Mouse (Mus musculus): ENCODE measurements around the gene Miip.
A peak's percentile ranks its signal among the peaks of the same experiment; 100 is the strongest.

Miip gene

GRCm38 (mm10) chr4:147868450-147869031 lies at the start of gene Miip, which contains the start of gene Fv1:
Miip (minus strand) TSS chr4:147868816.
Fv1 (plus strand) TSS chr4:147868979.
- peak; percentile 99 for DNase-seq (ENCODE audit: low spot score)

- DNase-seq (ENCODE audit: low spot score) = no peak
These were observed 40.9 kb upstream of the Miip start for GRCm38 (mm10) chr4:147909486-147909885.

GRCm38 (mm10) chr4:147906230-147906629 lies 37.6 kb upstream of the Miip start:
- peak; percentile 95 for DNase-seq (ENCODE audit: low spot score)

- DNase-seq (ENCODE audit: low spot score) = no peak
These were observed 36.6 kb upstream of the Miip start for GRCm38 (mm10) chr4:147905090-147905659.

GRCm38 (mm10) chr4:147904313-147905089 lies 35.9 kb upstream of the Miip start, which contains the start of gene Mfn2:
Mfn2 (minus strand) TSS chr4:147904704.
- DNase-seq (ENCODE audit: low spot score) = peak; percentile 93

GRCm38 (mm10) chr4:147903601-147904000 lies 35.0 kb upstream of the Miip start:
- DNase-seq (ENCODE audit: low spot score) = peak; percentile 32

GRCm38 (mm10) chr4:147902906-147903500 lies 34.4 kb upstream of the Miip start:
- no peak for DNase-seq (ENCODE audit: low spot score)

- DNase-seq (ENCODE audit: low spot score) = no peak
These were observed 31.8 kb upstream of the Miip start for GRCm38 (mm10) chr4:147900452-147900851.

GRCm38 (mm10) chr4:147897348-147897747 lies 28.7 kb upstream of the Miip start:
- DNase-seq (ENCODE audit: low spot score) = no peak

- DNase-seq (ENCODE audit: low spot score) = peak; percentile 27
These were observed 27.8 kb upstream of the Miip start for GRCm38 (mm10) chr4:147896411-147896810.

GRCm38 (mm10) chr4:147895815-147896330 lies 27.3 kb upstream of the Miip start:
- no peak for DNase-seq (ENCODE audit: low spot score)

- DNase-seq (ENCODE audit: low spot score) = peak; percentile 48
These were observed 21.7 kb upstream of the Miip start for GRCm38 (mm10) chr4:147890341-147890740.

- DNase-seq (ENCODE audit: low spot score) = no peak
These were observed 19.6 kb upstream of the Miip start for GRCm38 (mm10) chr4:147888237-147888636.

- DNase-seq (ENCODE audit: low spot score) = no peak
These were observed 18.7 kb upstream of the Miip start for GRCm38 (mm10) chr4:147887277-147887676.

- no peak for DNase-seq (ENCODE audit: low spot score)
These were observed 17.5 kb upstream of the Miip start for GRCm38 (mm10) chr4:147886158-147886557.

- no peak for DNase-seq (ENCODE audit: low spot score)
These were observed 15.5 kb upstream of the Miip start for GRCm38 (mm10) chr4:147884138-147884537.

- peak; percentile 47 for DNase-seq (ENCODE audit: low spot score)
These were observed 14.4 kb upstream of the Miip start for GRCm38 (mm10) chr4:147883041-147883440.

- no peak for DNase-seq (ENCODE audit: low spot score)
These were observed 13.2 kb upstream of the Miip start for GRCm38 (mm10) chr4:147881792-147882191.

- no peak for DNase-seq (ENCODE audit: low spot score)
These were observed 11.2 kb upstream of the Miip start for GRCm38 (mm10) chr4:147879865-147880264.

GRCm38 (mm10) chr4:147879456-147879855 lies 10.8 kb upstream of the Miip start:
- DNase-seq (ENCODE audit: low spot score) = no peak

GRCm38 (mm10) chr4:147878537-147878936 lies 9.9 kb upstream of the Miip start:
- DNase-seq (ENCODE audit: low spot score) = no peak

GRCm38 (mm10) chr4:147875852-147876575 lies 7.4 kb upstream of the Miip start:
- no peak for DNase-seq (ENCODE audit: low spot score)

Data from MN1 (cell line).